Mouse (Mus musculus) lung, postnatal 10 days (tissue): ENCODE measurements around the gene Rbm43.
A peak's percentile ranks its signal among the peaks of the same experiment; 100 is the strongest.

Experiments
- DNase-seq: peaks from one replicate; pipeline ENCODE4 v3.0.0; 2021

The Rbm43 gene

DNA sequence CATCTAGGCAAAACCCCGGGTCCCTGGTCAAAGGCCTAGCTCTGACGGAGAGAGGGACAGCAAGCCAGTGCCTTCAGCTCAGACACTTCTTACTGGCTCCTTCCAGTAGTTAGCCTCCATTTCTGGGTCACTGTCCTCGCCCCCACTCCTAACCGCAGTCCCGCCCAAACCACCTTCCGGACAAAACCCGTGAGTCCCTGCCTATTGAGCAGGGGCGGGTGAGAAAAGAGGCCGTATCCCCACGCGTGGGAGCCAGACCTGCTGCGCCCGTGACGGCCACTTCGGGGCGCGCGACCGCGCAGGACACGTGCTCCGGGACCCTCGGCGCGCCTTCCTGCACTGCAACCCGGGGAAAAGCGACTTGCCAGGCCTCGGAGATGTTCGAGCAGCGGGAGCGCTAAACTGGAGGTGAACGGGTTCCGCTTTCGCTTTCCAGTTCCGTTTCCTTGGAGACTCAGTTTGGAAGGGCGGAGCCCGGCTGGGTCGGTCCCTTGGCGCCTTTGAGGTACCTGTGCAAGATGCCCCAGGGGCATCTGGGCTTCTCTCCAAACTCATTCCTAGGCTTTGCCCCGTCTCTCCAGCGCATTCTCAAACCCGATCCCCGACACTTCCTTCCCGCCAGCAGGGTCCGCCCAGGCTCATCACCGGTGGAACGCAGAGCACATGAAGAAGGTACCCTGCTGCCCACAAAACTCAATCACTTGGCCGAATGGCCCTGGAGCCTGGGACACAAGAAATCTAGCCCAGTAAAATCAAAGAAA lies at the start of gene Rbm43:
TSS of gene Rbm43 (minus strand) at position 590 of the 761 bp plus-strand sequence.
- DNase-seq, result peak; percentile 82

DNA sequence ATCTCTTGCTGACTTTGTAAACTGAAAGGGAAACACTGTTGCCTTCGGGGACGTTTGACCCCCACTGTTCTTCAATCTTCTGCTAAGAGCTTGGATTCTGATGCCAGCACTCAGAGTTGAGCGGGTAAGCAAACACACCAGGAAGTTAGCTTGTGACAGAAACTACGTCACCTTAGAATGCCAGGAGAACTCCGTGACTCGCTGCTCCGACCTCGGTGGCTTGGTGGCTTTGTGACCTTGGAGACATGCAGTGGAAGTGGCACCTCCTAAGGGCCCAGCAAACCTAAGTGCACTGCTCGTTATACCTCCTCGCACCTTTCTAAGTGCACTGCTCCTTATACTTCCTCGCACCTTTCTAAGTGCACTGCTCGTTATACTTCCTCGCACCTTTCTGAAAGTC lies 47.3 kb upstream of the Rbm43 start:
- peak; percentile 21 for DNase-seq

DNA sequence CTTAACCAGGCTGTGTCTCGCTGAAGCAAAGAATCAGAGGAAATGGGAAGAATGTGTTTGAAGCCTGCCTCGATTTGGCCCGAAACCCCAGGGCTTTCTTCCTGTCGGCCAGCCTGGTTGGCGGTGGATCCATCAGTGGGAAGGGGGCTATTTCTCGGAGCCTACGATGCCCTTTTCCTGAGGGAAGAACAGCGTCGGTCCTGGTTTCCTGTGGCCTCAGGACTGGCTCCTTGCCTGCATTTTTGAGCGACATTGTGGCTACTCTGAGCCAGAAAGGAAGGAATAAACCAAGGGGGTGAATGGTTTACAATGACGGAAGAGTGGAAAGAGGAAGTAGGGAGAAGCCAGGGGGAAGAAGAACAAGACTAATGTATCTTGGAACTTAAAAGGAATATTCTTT lies 46.7 kb upstream of the Rbm43 start:
- peak; percentile 81 for DNase-seq

DNA sequence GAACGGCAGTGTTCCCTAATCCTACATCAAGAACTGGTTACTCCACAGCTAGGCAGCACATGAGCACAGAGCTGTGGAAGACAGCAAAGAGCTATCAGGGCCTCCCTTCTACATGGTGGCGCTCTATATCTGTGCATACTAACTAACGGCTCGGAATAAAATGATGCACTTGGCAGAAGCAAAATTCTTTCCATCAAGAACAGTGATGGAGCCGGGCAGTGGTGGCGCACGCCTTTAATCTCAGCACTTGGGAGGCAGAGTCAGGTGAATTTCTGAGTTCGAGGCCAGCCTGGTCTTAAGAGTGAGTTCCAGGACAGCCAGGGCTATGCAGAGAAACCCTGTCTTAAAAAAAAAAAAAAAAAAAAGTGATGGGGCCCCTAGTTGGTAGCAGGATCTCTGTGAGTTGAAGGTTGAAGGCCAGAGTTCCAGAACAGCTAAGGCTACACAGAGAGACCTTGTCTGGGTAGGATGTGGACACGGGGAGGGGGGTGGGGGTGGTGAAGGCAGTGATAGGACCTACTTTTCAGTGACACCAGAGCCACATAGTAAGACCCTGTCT lies 38.5 kb upstream of the Rbm43 start, which contains the start of gene Nmi:
TSS of gene Nmi (minus strand) at position 85 of the 559 bp plus-strand sequence.
- DNase-seq, result peak; percentile 14

DNA sequence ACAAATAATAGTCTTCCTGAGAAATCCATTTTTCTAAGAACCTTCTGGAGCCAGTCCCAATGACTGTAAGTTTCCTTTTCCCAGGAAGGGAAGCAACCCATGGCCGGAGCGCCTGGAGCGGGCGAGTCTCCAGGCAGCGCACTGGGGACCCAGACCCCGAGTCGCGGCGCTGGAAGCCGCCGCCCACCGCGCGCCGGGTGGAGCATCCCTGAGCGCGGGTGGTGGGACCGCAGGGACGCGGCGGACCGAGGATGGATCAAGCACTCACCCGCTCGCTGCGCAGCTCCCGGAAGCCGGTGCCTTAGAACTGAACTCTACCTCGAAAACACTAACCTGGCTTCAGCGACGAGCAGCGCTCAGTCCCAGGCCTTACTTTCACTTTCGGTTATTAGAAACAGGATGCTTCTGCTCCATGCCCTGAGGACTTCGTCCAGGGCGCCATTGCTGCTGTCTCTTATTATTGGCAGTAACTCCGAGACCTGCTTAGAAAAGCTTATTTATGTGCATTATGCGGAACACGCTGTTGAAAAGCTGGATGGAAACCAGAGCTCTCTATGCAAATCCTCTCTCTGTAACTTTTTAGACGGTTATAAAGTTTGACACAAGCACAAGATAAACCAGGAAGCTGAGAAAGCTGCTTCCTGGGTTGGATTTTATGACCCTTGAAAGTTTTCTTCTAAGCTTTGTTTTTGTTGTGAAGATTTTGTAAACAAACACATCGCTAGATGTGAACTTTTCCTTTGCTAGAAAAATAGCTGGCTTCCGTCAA lies 37.9 kb upstream of the Rbm43 start:
- peak; percentile 59 for DNase-seq

DNA sequence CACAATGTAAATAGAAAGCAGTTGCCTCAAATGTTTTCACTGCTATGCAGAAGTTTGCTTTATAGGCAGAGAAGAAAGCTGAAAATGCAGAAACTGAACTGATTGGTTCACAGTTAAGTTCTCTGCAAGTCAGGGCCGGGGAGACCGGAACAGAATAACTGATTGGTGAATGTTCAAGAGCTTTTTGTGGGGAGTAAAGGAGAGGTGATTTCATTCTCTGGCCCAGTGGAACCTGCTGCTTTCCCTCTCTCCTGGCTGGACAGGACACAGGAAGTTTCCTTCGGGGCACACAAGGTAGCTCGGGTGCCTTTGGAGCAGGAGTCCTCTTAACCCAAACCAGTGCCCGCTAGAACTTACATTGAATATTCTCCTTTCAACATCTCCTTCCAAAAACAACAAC lies 37.2 kb upstream of the Rbm43 start:
- peak; percentile 34 for DNase-seq

DNA sequence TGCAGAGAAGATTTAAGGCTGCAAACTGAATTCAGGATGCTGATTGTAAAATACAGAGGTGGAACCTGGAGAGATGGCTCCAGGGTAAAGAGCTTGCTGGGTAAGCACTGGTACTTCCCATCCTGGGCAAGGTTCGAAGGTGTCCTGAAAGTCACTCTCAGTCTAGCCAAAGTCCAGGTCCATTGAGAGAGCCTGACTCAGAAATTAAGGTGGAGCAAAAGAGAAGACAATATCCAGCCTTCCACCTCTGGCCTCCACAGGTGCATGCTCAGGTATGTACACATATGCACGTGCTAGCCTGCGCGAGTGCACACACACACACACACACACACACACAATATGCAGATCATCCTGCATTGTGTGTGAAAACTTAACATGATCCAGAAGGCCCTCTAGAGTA lies 35.9 kb upstream of the Rbm43 start:
- DNase-seq, result no peak

DNA sequence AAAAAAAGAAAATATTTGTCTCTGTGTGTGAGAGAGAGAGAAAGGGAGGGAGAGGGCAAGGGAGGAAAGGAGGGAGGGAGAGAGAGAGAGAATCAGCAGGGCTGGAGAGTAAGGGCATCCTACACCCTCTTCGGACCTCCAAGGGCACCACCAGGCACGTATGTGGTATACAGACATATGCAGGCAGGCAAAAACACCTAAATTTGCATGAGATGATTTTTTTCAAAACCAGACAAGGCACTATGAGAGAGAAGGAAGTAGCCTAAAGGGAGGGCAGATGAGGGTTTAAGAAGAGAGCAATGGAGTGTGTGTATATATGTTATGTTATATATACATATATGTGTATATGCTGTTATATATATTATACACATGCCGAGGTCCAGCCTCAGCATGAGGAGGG lies 32.3 kb upstream of the Rbm43 start:
- no peak for DNase-seq

DNA sequence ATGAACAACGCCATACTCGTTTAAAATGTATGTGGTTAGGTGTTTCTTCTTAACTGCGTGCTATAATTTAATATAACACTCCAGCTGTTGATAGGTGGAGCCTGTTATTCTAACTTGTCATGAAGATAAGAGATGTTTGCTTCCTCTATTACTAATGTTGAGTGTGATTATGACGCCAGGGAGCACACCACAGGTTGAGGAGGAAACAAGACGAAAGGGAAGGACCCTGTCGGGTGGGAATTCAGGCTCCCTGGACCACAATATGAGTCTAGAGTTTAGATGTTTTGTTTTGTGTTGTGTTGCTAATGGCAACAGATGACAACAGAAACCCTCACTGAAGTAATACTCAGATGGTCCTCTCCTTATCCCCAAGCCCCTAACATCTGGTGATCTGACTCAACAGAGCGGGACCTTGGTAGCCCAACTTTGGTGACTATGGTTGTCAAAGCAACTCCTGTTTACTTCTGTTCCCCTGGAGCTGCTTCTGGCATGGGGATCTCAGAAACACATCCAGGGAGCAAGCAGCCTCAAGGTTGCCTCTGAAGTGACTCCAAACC lies 18.8 kb upstream of the Rbm43 start:
- DNase-seq, result no peak

DNA sequence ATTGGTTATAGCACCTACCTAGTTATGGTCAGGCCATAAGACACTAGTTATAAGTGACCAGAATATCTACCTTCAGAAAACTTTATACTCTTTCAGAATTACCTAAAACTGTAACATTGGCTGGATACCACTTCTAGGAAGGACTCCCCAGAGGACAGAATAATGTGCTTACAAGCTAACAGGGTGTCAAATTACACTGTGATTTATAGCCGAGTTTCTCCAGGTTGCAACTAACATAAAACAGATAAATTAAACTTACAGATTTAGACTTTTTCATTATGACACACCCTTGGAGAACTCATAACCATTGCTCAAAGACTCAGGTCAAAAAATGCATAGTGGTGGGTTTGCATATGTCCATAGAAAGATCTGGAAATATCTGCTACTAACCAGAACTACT lies 15.9 kb upstream of the Rbm43 start:
- DNase-seq, result no peak

DNA sequence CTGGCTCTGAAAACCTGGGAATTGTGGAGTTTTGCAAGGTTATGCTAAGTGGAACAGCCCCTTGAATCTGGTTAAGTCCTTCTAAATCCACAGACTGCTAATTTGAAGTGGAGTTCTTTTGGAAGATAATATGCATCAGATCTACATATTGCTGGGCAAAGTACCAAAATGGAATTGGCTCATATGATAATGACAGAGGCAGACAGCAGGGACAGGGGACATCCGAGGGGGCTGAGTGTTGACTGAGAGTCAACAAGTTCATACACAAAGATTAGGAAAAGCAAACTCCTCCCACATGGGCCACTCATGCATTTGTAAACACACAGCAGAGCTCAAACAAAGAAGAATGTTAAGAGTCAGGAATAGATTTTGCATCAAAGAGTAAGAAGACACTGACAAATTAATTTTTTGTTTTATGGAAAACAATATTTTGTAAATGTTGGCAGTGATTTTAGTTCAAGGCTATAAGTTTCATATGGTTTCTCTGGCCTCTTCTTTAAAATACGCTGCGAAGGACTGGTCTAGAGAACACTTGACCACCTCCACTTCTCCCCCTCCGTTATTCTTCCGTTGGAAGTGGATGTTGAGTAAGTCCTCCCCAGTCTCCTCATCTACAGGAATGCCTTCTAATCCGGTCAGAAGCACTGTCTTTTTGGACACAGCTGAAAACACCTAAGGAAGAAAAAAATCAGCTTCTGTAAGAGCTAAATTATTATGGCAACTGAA lies 13.3 kb upstream of the Rbm43 start:
- DNase-seq, result no peak

DNA sequence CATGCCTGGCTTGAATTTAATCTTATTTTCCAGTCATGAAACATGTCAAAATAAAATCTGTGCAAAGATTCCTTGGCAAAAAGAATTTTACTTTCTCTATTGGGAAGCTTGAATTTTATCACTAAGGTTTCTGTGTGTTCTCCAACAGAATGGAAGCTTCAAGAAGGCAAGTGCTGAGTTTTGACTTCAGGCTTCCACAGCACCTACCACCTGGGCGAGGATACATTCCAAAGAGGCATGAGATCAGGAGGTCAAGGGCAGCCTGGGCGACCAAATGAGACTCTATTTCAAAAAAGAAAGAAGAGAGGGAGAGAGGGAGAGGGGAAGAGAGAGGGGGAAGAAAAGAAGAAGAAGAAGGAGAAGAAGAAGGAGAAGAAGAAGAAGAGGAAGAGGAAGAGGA lies 10.8 kb upstream of the Rbm43 start:
- DNase-seq, result no peak

DNA sequence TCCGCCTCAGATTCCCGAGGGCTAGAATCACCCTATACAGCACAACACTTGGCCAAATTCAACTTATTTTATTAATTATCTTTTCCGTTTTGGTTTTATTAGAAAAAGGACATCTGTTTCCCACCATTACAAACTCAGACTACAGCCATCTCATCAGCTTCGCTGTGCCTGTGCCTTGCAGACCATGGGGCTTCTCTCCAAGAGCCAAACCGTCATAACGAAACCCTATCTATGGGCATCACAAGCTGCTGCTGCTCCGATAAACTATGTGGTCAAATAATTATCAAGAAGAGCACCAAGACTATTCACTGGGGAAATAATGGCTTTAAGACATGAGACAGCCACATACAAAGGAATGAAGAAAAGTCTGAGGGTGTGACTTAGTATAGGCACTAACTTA lies 6.9 kb upstream of the Rbm43 start:
- DNase-seq, result no peak

DNA sequence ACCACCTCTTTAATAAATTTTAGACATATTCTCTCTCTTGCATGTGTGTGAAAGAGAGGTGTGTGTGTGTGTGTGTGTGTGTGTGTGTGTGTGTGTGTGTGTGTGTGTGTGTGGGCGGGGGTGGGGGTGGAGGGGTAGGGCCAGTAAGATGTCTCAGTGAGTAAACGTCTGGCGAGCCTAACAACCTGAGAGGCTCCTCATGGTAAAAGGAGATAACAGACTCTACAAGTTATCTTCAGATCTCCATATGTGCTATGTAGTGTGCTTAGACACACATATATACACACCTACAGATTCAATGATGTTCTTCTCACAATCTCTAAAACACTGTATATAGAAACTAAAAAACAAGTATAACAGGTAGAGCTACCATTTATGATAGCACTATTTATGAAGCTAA lies 3.8 kb upstream of the Rbm43 start:
- no peak for DNase-seq

DNA sequence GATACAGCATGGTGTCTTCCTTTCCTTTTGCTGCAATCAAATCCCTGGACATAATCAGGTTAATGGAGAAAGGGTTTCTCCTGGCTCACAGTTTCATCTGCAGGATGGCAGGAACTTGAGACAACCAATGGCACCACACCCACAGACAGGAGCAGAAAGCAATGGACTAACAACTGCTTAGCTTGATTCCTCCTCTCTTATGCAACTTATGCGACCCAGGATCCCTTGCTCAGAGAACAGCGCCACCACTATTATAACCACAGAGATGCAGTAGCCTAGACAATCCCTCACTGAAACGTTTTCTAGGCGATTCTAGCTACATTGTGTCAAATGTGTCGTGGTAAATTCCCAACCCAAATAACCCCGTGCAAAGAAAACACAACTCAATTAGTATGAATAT lies 2.0 kb upstream of the Rbm43 start:
- DNase-seq, result no peak

DNA sequence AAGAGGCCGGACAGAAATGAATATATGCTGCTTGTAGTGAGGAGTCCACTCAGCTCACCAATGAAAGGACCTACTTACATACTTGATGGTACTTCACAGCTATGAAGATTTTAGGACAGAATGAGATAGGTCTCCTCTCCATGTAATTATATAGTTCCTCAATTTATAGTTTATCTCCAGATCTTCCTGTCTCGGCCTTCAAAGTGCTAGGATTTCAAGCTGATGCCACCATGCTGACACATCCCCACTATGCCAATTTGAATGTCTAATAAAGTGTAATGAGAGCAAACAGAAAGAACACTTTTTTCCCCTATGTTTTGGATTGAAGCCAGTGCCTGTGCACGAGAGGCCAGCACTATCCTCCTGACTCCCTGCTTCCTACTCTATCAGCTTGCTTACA lies 1.6 kb upstream of the Rbm43 start:
- DNase-seq, result no peak

DNA sequence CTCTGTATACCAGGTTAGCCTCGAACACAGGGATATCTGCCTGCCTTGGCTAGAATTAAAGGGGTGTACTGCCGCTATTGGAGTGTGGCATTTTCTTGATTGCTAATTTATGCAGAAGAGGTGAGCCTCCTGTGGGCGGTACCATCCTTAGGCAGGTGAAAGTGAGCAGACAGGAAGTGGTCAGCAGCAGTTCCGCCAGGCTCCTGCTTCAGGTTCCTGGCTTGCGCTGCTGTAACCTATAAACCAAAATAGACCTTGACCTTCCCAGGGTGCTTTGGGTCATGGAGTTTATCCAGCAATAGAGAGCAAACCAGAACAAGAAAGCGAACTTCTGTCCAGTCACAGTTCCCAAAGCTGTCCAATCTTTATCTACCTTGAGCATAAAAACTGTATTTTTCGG lies 958 bp upstream of the Rbm43 start:
- DNase-seq, result no peak

DNA sequence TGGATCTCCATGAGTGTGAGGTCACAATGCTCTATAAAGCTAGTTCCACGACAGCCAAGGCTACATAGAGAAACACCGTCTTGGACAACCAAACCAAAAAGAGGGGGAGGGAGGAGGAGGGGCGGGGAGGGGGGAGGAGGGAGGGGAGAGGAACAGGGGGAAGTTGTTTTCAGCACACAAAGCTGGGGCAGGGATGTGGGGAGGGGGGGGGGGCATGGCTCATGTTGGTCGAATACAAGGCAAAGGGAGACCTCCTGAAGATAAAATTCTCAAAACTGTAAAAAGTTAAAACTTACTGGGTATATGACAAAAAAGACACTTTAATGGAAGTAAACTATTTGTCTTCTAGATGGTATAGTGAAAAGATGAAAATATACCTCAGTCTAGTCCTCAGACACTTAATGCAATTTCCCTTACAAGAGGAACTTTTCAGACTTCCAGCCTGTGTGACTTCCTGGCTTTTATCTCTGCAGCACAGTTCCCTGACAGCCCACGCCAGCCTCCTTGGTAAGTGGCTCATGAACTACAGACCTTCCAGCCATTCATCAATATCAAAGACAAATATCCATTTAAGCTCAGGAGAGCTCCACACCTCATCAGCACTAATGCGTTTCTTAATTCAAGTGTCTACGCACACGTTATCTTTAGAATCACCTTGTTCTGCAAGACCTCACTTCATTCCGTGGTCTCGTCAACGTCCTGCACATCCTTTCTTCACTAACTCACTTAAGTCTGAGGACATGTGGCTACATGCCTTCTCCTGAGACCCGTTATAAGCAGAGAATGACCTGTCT lies 1.4 kb downstream of the Rbm43 start:
- no peak for DNase-seq

DNA sequence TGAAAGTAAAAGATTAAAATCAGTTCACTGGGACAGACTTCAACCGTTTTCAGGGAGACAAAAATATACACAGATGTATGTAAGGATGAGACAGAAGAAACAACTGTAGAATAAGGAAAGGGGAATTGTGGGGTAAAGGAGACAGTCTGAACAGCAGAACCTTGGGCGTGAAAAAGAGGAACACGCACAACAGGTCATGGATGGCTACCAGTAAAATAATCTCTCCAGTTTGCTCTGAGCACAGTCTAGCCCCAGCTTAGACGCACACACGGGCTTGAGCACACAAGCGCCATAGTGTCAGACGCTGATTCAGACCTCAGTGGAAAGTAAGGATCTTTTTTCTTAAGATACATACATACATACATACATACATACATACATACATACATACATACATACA lies 3.7 kb downstream of the Rbm43 start:
- DNase-seq, result no peak

DNA sequence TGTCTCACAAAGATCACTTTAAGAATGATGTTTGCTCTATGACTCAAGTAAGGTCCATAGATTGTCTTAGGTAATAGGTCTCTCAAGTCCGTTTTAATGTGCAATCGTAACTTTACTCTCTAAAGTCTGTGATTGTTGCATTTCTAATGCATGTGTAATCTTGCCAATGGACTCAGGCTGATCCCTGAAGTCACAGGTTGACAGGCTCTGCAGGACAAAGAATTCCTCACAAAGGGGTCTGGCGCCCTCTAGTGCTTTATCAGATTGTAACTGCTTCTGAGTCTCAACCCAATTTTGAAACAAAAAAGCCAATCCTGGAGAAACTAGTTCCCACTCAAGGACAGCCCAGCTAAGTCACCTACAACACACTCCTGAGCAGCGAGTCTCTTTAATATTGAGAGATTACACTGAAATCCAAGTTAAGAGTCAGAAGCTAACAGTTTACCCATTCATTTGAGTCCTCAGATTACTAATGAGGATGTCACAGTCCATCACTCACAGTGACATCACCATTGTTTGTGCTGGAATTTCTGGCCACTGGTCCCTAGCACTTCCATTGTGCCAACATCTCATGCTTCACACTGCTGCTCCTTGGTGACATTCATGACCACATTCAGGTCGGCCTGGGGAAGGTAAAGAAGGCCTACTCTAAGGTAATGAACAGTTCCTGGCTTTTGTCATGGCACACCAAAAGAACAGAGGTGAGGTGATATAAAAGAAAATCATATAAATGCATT lies 19.9 kb downstream of the Rbm43 start:
- peak; percentile 84 for DNase-seq

DNA sequence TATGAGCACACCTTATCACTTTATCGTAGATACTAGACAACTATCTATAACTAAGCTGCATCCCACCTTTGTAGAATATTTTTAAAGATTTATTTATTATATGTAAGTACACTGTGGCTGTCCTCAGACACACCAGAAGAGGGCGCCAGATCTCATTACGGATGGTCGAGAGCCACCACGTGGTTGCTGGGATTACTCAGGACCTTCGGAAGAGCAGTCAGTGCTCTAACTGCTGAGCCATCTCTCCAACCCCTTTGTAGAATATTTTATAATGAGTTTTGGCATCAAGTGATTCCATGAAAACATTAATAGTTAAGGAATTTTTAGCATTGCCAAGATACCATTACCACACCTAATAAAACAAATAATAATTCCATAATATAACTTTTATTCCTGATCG lies 20.4 kb downstream of the Rbm43 start:
- DNase-seq, result peak; percentile 20

DNA sequence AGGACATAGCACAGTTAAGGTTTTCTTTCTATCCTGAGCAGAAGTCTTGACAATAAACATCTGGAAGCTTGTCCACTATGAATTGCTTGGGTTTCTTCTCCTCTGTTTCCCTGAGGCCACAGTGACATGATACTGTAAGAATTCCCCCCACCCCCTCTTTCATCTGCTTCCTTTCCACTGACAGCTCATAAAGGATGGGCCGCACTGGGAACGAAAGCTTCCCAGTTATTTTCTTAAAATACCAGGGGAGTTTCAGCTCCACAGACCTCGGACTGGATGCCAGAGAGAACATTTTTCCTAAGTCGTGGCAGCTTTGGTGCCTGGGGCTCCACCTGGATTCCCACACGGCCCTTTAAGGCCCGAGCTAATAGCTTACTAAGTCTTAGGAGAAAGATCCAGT lies 22.2 kb downstream of the Rbm43 start:
- DNase-seq, result peak; percentile 37
